Mouse (Mus musculus): ENCODE measurements around the gene Krt9.

GRCm38 (mm10) chr11:100179260-100179659, 13.8 kb downstream of the Krt9 start:
- no peak for TF ChIP-seq CTCF (IDR thresholded peaks at IDR 0.05; ENCODE audit: low read depth)
- no peak for TF ChIP-seq EP300 (IDR thresholded peaks at IDR 0.05; ENCODE audit: low read depth)
